Mouse (Mus musculus) liver, embryonic 16.5 days (tissue): ENCODE measurements around the gene Pik3r6. TPM values are rescaled to one million over a fixed set of nuclear protein-coding genes. Genes with fewer than 3 reads are reported as not detected.
A peak's percentile ranks its signal among the peaks of the same experiment; 100 is the strongest.

ENCODE experiments used
- ATAC-seq: fragments of 200-750 bp; cut with Nextera tagmentation; 2 replicates; pipeline ENCODE4 v1.8.0; 2017; ENCODE audit warnings: low read depth, mild to moderate bottlenecking, moderate number of reproducible peaks, moderate library complexity
- H3K27ac ChIP-seq: fragments of 300-500 bp; sonication (generic); 2 replicates; pipeline ENCODE4 v1.5.1; 2014; ENCODE audit warnings: mild to moderate bottlenecking, low read length
- H3K27me3 ChIP-seq: fragments of 300-500 bp; sonication (generic); 2 replicates; pipeline ENCODE4 v1.6.1; 2014; ENCODE audit warnings: low read depth, low read length, mixed read lengths; ENCODE audit not compliant: control insufficient read depth, insufficient read depth
- H3K36me3 ChIP-seq: fragments of 300-500 bp; sonication (generic); 2 replicates; pipeline ENCODE4 v1.6.1; 2014; ENCODE audit warnings: mild to moderate bottlenecking; ENCODE audit not compliant: control insufficient read depth, insufficient read depth
- H3K4me1 ChIP-seq: fragments of 300-500 bp; sonication (generic); 2 replicates; pipeline ENCODE4 v1.6.1; 2014; ENCODE audit warnings: low read depth, low read length, mixed read lengths; ENCODE audit not compliant: control insufficient read depth
- H3K4me2 ChIP-seq: fragments of 300-500 bp; sonication (generic); 2 replicates; pipeline ENCODE4 v1.6.1; 2014; ENCODE audit warnings: low read depth, low read length, mixed read lengths
- H3K4me3 ChIP-seq: fragments of 300-500 bp; sonication (generic); 2 replicates; pipeline ENCODE4 v1.5.1; 2014; ENCODE audit warnings: low read depth, mild to moderate bottlenecking, low read length
- H3K9ac ChIP-seq: fragments of 300-500 bp; sonication (generic); 2 replicates; pipeline ENCODE4 v1.6.1; 2014; ENCODE audit warnings: low read depth, low read length
- H3K9me3 ChIP-seq: fragments of 300-500 bp; sonication (generic); replicated peaks from 2 replicates; pipeline ENCODE4 v1.6.1; 2016; ENCODE audit warnings: low read length; ENCODE audit not compliant: control insufficient read depth
- WGBS: fragments of 180-500 bp; shearing (Covaris S2); extraction: QIAGEN DNeasy Blood & Tissue Kit; methylation state at CpG from one replicate; pipeline ENCODE4 v1.1.7; 2014; ENCODE audit not compliant: insufficient replicate concordance; 5-methylcytosine and 5-hydroxymethylcytosine counted together
- polyA plus RNA-seq: library from polyadenylated mRNA; unstranded; fragments of >200 nt; fragmentation: Nextera tagmentation; extraction: Ambion mirVana; gene quantifications from 2 replicates; pipeline ENCODE4 v1.2.1, GENCODE M21; 2015

The Pik3r6 gene
- polyA plus RNA-seq = 2.4 and 2.8 TPM in 2 replicates

DNA sequence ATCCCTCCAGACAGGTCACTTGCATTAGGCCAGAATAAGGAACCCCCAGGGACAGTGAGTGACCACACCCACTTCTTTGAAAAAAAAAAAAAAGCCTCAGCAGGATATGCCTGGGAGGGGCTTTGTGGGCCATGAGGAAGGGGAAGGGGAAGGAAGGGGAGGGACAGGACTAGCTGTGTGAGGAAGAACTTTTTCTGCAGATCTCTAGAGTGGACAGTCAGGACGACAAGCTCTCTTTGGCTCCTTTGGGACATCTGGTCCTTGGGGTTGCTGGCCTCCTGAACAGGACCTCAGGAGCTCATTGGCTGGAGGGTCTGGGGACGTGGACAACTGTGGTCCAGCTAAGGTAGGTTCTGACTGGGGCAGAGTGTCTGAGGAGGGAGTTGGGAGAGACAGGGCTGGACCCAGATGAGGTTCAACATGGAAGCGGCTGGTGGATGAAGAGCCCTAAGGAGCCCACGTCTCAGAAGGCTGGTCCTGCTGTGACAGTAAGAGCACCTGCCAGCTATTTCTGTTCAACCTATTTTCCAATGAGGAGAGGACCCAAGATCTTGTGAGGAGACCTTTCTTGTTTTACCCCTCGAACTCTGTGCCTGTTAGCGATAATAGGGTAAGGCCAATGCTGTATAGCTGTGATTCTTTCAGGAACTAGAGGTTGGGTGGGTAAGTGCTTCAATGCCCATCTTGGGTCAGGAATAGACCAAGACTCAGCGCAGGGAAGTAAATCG, at the start of gene Pik3r6:
Gene Pik3r6, plus strand, starts transcription at position 118 of the 728 bp plus-strand sequence.
- H3K27me3 ChIP-seq = no peaks in the 10 kb centered on the region
- no peaks in the 10 kb centered on the region for H3K9me3 ChIP-seq
- peak within 1 kb of the TSS; percentile 36 for H3K4me2 ChIP-seq
- no peak within 1 kb of the TSS for H3K27ac ChIP-seq
- ATAC-seq = peak; percentile 47
- no peak within 1 kb of the TSS; the same call in 1 of the 2 replicates for H3K9ac ChIP-seq
- H3K4me3 ChIP-seq = peak within 1 kb of the TSS; percentile 49
- 50% methylated on average over 8 of the region's 8 CpGs for WGBS
- no peaks in the 10 kb centered on the region for H3K36me3 ChIP-seq
- H3K4me1 ChIP-seq = peaks cover 3% of the 10 kb centered on the region

DNA sequence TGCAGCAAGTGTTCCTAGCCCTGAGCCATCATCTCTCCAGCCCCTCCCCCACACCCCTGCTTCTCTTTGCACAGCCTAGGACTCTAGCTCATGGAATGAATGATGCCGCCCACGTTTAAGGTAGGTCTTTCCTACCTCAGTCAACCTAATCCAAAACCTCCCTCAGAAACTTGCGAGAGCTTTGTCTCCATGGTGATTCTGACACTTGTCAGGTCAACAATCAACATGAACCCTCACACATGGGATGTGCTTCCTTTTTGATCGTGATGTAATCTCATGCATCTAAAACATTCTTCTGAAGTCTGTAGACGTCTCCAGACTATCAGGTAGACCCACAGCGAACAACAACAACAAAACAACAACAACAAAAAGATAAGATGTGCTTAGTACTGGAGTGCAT, 49.5 kb upstream of the Pik3r6 start:
- no peak overlapping the region for H3K4me2 ChIP-seq
- no peaks in the 10 kb centered on the region for H3K9me3 ChIP-seq
- H3K9ac ChIP-seq = no peak overlapping the region
- no peaks in the 10 kb centered on the region for H3K36me3 ChIP-seq
- ATAC-seq = no peak
- H3K27me3 ChIP-seq = no peaks in the 10 kb centered on the region
- H3K4me1 ChIP-seq = no peaks in the 10 kb centered on the region
- no peak overlapping the region for H3K4me3 ChIP-seq
- H3K27ac ChIP-seq = no peak overlapping the region
- WGBS = 38% methylated on average over 6 of the region's 6 CpGs

DNA sequence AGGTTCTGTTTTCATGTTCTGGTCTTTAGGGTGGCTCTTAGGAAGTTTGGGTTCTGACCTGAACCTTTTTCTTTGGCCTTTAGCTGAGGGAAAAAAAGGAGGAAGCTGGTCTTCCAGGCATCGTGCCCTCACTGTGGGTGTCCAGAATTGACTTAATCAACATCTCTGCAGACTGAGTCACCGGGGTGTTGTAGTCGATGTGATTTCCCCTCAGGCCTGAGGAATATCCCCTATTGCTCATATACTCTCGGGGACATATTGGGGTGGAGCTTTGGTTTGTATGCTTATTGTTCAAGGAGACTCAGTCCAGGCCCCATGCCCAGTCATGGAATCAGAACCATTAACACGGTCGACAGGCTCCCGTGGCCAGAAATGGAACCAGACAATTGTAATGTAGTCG, 44.7 kb upstream of the Pik3r6 start:
- WGBS = 51% methylated on average over 8 of the region's 8 CpGs
- Histone ChIP-seq H3K4me1 (no peaks in the 10 kb centered on the region), H3K4me3 (no peak overlapping the region), H3K9ac (no peak overlapping the region), H3K36me3 (no peaks in the 10 kb centered on the region), H3K27ac (no peak overlapping the region), H3K27me3 (no peaks in the 10 kb centered on the region), H3K9me3 (no peaks in the 10 kb centered on the region), H3K4me2 (no peak overlapping the region)
- no peak for ATAC-seq

DNA sequence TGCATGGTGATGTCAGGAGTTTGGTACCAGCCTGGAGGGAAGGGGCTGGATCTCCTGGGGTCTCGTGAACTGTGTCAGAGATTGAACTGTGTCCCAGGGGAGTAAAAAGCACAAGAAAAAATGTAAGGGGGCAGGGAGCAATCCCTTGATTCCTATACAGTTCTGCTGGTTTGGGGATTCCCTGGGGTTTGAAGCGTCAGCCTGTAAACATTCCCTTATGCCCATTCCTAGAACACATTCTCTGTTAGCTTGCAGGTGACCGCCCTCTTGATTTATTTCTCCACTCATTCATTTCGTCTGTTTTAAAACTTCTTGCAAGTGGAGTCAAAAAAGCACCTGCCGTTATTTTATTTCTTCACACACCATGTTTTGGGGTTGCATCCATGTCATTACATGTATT, 43.8 kb upstream of the Pik3r6 start:
- ATAC-seq = no peak
- Histone ChIP-seq H3K9ac (no peak overlapping the region), H3K36me3 (no peaks in the 10 kb centered on the region), H3K4me1 (no peaks in the 10 kb centered on the region), H3K9me3 (no peaks in the 10 kb centered on the region), H3K4me2 (no peak overlapping the region), H3K4me3 (no peak overlapping the region), H3K27ac (no peak overlapping the region), H3K27me3 (no peaks in the 10 kb centered on the region)
- WGBS = 64% methylated on average over 5 of the region's 5 CpGs

DNA sequence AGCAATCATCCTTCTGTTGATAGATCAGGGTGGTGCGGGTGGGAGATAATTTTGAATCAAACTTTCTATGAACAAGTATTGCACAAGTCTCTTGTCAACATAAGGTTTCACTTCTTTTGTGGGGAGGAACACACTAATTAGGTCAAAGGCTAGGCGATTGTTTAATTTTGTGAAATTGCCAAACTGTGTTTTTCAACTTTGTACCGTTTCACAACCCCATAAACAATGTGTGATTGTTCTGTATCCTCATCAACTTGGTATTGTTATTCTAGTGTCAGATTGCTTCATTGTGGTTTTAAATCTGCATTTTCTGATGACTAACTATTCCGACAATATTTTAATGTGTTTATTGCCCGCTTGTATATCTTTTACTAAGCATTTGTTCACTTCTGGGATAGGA, 43.3 kb upstream of the Pik3r6 start:
- no peak overlapping the region for H3K4me3 ChIP-seq
- 65% methylated on average over 5 of the region's 5 CpGs for WGBS
- H3K27me3 ChIP-seq = no peaks in the 10 kb centered on the region
- no peak for ATAC-seq
- H3K4me2 ChIP-seq = no peak overlapping the region
- no peak overlapping the region for H3K27ac ChIP-seq
- no peaks in the 10 kb centered on the region for H3K4me1 ChIP-seq
- no peaks in the 10 kb centered on the region for H3K36me3 ChIP-seq
- H3K9me3 ChIP-seq = no peaks in the 10 kb centered on the region
- no peak overlapping the region for H3K9ac ChIP-seq

DNA sequence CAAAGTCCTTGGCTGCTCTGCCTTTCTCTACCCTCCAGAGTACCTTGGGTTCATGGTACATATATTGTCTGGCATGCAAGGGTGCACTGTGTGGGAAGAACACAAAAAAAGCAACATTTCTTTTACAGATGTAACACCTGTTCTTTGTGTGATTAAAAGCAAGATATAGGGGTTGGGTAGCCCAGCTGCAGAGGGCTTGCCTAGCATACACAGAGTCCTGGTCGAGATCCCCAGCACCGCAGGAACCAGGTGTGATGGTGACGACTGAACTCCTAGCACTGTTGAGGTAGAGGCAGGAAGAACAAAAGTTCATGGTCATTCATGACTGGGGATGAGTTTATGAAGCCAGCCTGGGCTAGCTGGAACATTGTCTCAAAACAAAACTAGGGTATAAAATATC, 40.1 kb upstream of the Pik3r6 start:
- no peak overlapping the region for H3K4me2 ChIP-seq
- 52% methylated on average over 3 of the region's 3 CpGs for WGBS
- ATAC-seq = no peak
- no peak overlapping the region for H3K27ac ChIP-seq
- no peaks in the 10 kb centered on the region for H3K9me3 ChIP-seq
- H3K27me3 ChIP-seq = no peaks in the 10 kb centered on the region
- no peak overlapping the region for H3K9ac ChIP-seq
- H3K36me3 ChIP-seq = no peaks in the 10 kb centered on the region
- no peak overlapping the region for H3K4me3 ChIP-seq
- no peaks in the 10 kb centered on the region for H3K4me1 ChIP-seq

DNA sequence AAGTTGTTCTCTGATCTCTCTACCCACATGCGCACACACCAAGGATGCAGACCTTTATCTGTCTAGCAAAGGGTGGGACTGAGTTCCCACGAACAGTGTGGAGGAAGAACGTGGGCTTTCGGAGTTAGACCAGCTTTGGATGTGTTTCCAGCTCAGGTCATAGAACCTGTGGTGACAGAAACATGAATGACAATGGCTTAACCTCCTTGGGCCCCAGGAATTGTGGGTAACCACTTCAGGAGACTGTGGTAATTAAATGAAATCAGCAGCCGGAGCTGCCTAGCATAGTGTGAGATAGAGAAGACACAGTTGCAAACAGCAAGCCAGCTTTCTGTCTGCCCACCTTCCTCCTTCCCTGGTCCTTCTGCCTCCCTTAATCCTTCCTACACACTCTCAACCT, 38.6 kb upstream of the Pik3r6 start:
- Histone ChIP-seq H3K9ac (no peak overlapping the region), H3K36me3 (no peaks in the 10 kb centered on the region), H3K4me2 (no peak overlapping the region), H3K27ac (no peak overlapping the region), H3K4me3 (no peak overlapping the region), H3K9me3 (no peaks in the 10 kb centered on the region), H3K27me3 (no peaks in the 10 kb centered on the region), H3K4me1 (no peaks in the 10 kb centered on the region)
- WGBS = 49% methylated on average over 5 of the region's 5 CpGs
- no peak for ATAC-seq

DNA sequence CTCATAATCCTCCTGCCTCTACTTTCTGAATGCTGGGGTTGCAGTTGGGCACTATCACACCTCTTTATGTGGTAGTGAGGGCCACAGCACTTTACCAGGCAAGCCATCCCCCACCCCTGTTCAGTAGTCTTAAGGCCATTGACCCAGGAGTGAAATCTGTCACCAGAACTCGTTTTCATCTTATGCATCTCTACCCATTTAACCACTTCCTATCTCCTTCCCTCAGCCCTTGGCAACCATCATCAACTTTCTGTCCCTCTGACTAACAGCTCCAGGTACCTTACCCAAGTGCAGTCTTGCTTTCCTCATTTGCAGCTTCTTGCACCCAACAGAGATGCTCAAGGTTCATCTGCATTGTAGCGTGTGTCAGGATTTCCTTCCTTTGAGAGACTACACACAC, 37.7 kb upstream of the Pik3r6 start:
- no peaks in the 10 kb centered on the region for H3K27me3 ChIP-seq
- H3K9me3 ChIP-seq = no peaks in the 10 kb centered on the region
- H3K36me3 ChIP-seq = no peaks in the 10 kb centered on the region
- no peaks in the 10 kb centered on the region for H3K4me1 ChIP-seq
- 39% methylated on average over 2 of the region's 2 CpGs for WGBS
- no peak overlapping the region for H3K27ac ChIP-seq
- ATAC-seq = no peak
- no peak overlapping the region for H3K9ac ChIP-seq
- H3K4me3 ChIP-seq = no peak overlapping the region
- no peak overlapping the region for H3K4me2 ChIP-seq

DNA sequence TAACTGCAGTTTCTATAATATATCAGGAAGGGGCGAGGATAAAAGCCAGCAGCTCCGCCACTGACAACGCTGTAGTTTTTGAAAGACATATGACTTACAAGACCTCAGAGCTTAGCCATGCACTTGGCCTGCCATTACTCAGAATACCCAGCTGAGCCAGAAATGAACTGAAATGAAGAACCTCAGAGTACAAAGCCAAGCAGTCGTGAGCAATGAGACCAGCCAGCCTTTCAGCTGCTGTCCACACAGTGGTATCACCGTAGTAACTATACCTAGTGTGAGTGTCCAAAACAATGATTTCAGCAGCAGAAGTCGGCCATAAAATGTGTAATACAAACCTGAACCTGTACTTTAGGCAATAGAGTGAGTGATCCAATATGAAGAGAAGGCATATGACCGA, 35.4 kb upstream of the Pik3r6 start:
- WGBS = 66% methylated on average over 7 of the region's 7 CpGs
- H3K27me3 ChIP-seq = no peaks in the 10 kb centered on the region
- no peak for ATAC-seq

More for the DNA sequence above, 35.4 kb upstream of the Pik3r6 start:
- no peak overlapping the region for H3K4me3 ChIP-seq
- no peaks in the 10 kb centered on the region for H3K4me1 ChIP-seq
- H3K4me2 ChIP-seq = no peak overlapping the region
- H3K27ac ChIP-seq = no peak overlapping the region
- H3K9ac ChIP-seq = no peak overlapping the region
- no peaks in the 10 kb centered on the region for H3K36me3 ChIP-seq
- H3K9me3 ChIP-seq = no peaks in the 10 kb centered on the region
